Mouse (Mus musculus): ENCODE results near the gene Mvb12a. TPM values are rescaled to one million over a fixed set of nuclear protein-coding genes. Genes with fewer than 3 reads are reported as not detected.

Gene Mvb12a
- polyA plus RNA-seq, 1 experiment from 2014 or later: 82.4 TPM

DNA sequence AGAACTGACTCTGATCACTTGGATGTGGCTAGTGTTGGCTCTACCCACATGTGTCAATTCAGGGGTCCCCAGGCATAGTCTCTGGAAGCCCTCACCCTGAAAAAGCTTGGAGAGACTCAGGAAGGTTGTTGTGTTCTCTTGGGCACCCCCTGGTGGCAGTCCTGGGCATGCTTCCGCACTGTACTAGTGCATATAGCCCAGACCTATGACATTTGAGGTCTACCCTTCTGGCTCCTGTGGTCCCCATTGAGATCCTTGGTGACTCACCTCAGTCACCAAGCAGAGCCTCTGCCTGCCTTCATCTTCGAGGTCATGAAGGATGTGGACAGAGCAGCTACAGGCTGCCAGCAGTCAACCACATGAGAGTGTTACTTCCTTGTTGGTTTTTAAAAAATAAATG is 44.2 kb downstream of the Mvb12a start:
- H3K4me2 ChIP-seq: no peak overlapping the region
- peaks cover 8% of the 10 kb centered on the region for H3K4me1 ChIP-seq
- no peak for ATAC-seq (ENCODE audit: insufficient number of reproducible peaks, insufficient read depth, low FRiP score, low TSS enrichment, low read depth)
- no peak overlapping the region for H3K4me3 ChIP-seq
- H3K9me3 ChIP-seq: no peaks in the 10 kb centered on the region
- H3K27ac ChIP-seq: no peak overlapping the region
- H3K27me3 ChIP-seq: no peaks in the 10 kb centered on the region
- no peak overlapping the region for H3K9ac ChIP-seq
- 80% methylated on average over 2 of the region's 2 CpGs for WGBS
- H3K36me3 ChIP-seq: peaks cover 33% of the 10 kb centered on the region

GRCm38 (mm10) chr8:71588762-71589161 is 46.0 kb downstream of the Mvb12a start:
- Histone ChIP-seq H3K27me3 (no peaks in the 10 kb centered on the region), H3K4me1 (peaks cover 18% of the 10 kb centered on the region), H3K36me3 (peaks cover 32% of the 10 kb centered on the region), H3K9me3 (no peaks in the 10 kb centered on the region), H3K4me2 (no peak overlapping the region), H3K27ac (no peak overlapping the region), H3K9ac (no peak overlapping the region), H3K4me3 (no peak overlapping the region)
- no peak for ATAC-seq (ENCODE audit: insufficient number of reproducible peaks, insufficient read depth, low FRiP score, low TSS enrichment, low read depth)
- 71% methylated on average over 3 of the region's 3 CpGs for WGBS

GRCm38 (mm10) chr8:71591017-71591416 is 48.3 kb downstream of the Mvb12a start:
- H3K27ac ChIP-seq: peak overlapping the region; percentile 97
- H3K4me3 ChIP-seq: peak overlapping the region; percentile 90
- H3K9ac ChIP-seq: peak overlapping the region; percentile 96
- H3K4me1 ChIP-seq: peaks cover 22% of the 10 kb centered on the region
- WGBS: 23% methylated on average over 5 of the region's 5 CpGs
- H3K4me2 ChIP-seq: peak overlapping the region; percentile 82
- no peak for ATAC-seq (ENCODE audit: insufficient number of reproducible peaks, insufficient read depth, low FRiP score, low TSS enrichment, low read depth)
- H3K9me3 ChIP-seq: no peaks in the 10 kb centered on the region
- H3K27me3 ChIP-seq: no peaks in the 10 kb centered on the region
- H3K36me3 ChIP-seq: peaks cover 19% of the 10 kb centered on the region

DNA sequence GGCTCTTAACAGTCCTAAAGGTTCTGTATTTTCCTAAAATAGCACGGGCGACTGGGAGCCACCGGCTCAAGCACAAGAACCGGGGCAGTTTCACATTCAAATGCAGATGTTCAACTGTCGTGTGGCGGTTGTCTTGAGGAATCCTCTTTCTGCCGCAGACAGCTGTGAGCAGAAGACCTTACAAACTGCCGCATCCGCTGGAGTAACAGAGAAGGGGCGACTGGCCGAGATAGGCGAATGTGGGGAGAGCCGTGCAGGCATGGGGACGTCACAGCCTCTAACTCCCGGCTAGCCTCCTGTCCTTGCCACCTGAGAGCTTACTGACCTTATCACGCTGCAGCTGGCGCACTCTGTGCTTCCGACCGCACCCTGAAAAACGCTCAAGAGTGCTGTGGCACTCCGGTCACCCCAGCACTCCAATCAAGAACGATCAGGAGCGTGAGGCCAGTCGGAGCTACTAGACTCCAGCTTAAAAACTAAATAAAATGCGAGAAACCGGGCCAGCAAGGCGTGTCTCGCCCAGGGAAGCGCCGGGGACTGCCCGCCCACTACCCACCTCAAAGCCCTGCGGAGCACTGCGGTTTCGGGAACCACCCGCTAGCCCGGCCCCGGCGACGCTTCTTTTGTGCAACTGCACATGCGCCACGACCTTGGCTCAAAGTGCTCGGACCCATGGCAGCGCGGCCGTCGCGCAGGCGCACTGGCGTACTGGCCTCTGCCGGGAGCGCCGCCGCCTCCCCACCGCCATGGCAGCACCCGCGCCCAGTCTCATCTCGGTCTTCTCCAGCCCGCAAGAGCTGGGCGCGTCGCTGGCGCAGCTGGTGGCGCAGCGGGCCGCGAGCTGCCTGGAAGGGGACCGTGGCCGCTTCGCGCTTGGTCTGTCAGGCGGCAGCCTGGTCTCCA is 49.0 kb downstream of the Mvb12a start, which contains the start of gene Pgls:
Pgls (plus strand) TSS at position 706 of the 903 bp plus-strand sequence.
- Histone ChIP-seq H3K4me3 (peak within 1 kb of the TSS; percentile 90), H3K36me3 (peaks cover 14% of the 10 kb centered on the region), H3K4me1 (peaks cover 30% of the 10 kb centered on the region), H3K27ac (peak within 1 kb of the TSS; percentile 97), H3K27me3 (no peaks in the 10 kb centered on the region), H3K4me2 (peak within 1 kb of the TSS; percentile 82), H3K9ac (peak within 1 kb of the TSS; percentile 96), H3K9me3 (no peaks in the 10 kb centered on the region)
- WGBS: under 1% methylated on average over 69 of the region's 71 CpGs
- ATAC-seq (ENCODE audit: insufficient number of reproducible peaks, insufficient read depth, low FRiP score, low TSS enrichment, low read depth): peak; percentile 82

DNA sequence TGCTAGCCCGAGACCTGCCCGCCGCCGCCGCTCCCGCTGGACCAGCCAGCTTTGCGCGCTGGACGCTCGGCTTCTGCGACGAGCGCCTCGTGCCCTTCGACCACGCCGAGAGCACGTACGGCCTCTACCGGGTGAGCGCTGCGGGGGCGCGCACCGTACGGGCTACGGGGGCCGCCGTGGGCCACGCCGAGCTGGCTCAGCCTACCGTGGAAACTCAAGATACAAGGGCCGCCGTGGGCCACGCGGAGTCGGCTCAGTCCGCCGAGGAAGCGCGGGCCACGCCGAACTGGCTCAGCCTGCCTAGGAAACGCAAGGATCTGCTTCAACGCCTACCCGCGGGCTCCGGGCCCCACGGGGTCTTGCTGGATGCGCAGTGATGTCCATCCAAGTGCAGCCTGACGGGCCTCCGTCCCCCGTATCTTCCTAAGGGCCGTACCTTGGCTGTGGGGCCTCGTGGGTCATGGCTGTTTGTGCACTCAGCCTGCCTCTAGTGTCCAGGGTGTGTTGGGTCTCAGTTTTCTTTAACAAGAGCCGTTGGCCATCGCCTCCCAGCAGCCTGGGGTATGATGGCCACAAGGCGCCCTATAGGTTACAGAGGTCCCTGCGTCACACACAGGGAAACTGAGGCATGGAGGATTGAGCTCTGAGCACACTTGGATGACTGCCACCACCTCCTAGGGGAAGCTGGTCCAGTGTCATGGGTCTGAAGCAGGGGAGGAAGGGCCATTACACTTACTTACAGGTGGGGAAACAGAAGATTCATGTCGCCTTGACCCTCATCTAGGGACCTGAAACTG is 49.9 kb downstream of the Mvb12a start:
- Histone ChIP-seq H3K9ac (peak overlapping the region; percentile 96), H3K9me3 (no peaks in the 10 kb centered on the region), H3K4me1 (peaks cover 30% of the 10 kb centered on the region), H3K27me3 (no peaks in the 10 kb centered on the region), H3K4me3 (peak overlapping the region; percentile 90), H3K36me3 (peaks cover 7% of the 10 kb centered on the region; the same call in 1 of the 2 replicates), H3K4me2 (peak overlapping the region; percentile 82), H3K27ac (peak overlapping the region; percentile 97)
- 4% methylated on average over 60 of the region's 60 CpGs for WGBS
- ATAC-seq (ENCODE audit: insufficient number of reproducible peaks, insufficient read depth, low FRiP score, low TSS enrichment, low read depth): peak; percentile 62

GRCm38 (mm10) chr8:71593556-71594323 is 51.0 kb downstream of the Mvb12a start:
- Histone ChIP-seq H3K27me3 (no peaks in the 10 kb centered on the region), H3K9me3 (no peaks in the 10 kb centered on the region), H3K36me3 (peaks cover 7% of the 10 kb centered on the region; the same call in 1 of the 2 replicates), H3K27ac (no peak overlapping the region), H3K9ac (0 out of 2 replicates have a peak overlapping the region, but pooled peaks have one; percentile 96), H3K4me2 (peak overlapping the region; percentile 82; the same call in 1 of the 2 replicates), H3K4me1 (peaks cover 30% of the 10 kb centered on the region), H3K4me3 (no peak overlapping the region)
- WGBS: 93% methylated on average over 8 of the region's 8 CpGs
- ATAC-seq (ENCODE audit: insufficient number of reproducible peaks, insufficient read depth, low FRiP score, low TSS enrichment, low read depth): no peak

GRCm38 (mm10) chr8:71594324-71594722 is 51.6 kb downstream of the Mvb12a start:
- H3K9ac ChIP-seq: 0 out of 2 replicates have a peak overlapping the region, but pooled peaks have one; percentile 12
- no peak for ATAC-seq (ENCODE audit: insufficient number of reproducible peaks, insufficient read depth, low FRiP score, low TSS enrichment, low read depth)
- no peaks in the 10 kb centered on the region for H3K27me3 ChIP-seq
- H3K27ac ChIP-seq: no peak overlapping the region
- peaks cover 7% of the 10 kb centered on the region; the same call in 1 of the 2 replicates for H3K36me3 ChIP-seq
- WGBS: 90% methylated on average over 4 of the region's 4 CpGs
- H3K4me2 ChIP-seq: no peak overlapping the region
- H3K4me3 ChIP-seq: no peak overlapping the region
- no peaks in the 10 kb centered on the region for H3K9me3 ChIP-seq
- H3K4me1 ChIP-seq: peaks cover 30% of the 10 kb centered on the region

DNA sequence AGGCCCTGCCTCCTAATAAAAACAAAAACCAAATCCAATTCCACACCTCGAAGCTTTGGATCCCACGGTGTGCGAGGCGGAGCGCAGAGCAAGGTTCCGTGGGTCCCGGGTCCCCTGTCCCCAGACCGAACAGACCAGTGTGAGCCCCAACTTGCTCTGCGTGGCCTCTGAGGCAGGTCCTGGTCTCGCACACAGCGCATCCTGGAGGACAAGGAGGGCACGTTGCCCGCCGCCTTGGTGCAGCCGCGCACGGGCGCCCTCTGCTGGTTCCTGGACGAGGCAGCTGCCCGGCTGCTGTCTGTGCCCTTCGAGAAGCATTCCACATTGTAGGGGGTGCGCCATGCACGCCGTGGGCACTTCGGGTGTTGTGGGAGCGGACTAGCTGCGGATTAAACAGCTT is 53.1 kb downstream of the Mvb12a start:
- peak overlapping the region; percentile 31 for H3K4me2 ChIP-seq
- 0 out of 2 replicates have a peak overlapping the region, but pooled peaks have one; percentile 27 for H3K9ac ChIP-seq
- no peak overlapping the region for H3K27ac ChIP-seq
- peaks cover 11% of the 10 kb centered on the region for H3K27me3 ChIP-seq
- H3K4me1 ChIP-seq: peaks cover 29% of the 10 kb centered on the region
- peaks cover 16% of the 10 kb centered on the region for H3K36me3 ChIP-seq
- WGBS: 9% methylated on average over 27 of the region's 27 CpGs
- ATAC-seq (ENCODE audit: insufficient number of reproducible peaks, insufficient read depth, low FRiP score, low TSS enrichment, low read depth): no peak
- no peak overlapping the region for H3K4me3 ChIP-seq
- H3K9me3 ChIP-seq: no peaks in the 10 kb centered on the region

DNA sequence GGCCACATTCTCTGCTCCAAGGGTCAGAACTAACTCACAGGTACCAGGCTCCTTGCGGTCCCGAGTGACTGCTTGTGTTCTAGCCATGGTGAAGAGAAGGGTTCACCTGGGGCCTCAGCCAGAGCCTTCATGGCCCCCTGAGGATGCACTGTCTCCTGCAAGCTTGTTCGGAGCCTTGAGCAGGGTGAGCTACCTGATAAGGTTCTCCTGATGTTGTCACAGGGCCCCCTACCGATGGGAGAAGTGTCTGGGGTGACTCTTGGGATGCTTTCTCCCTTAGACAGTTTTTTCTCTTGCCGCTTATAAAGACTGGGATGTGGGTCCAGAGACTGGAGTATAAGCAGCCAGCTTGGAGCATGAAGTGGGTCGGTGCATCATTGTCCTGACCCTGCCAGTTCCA is 53.7 kb downstream of the Mvb12a start:
- Histone ChIP-seq H3K27ac (no peak overlapping the region), H3K9ac (0 out of 2 replicates have a peak overlapping the region, but pooled peaks have one; percentile 27), H3K4me2 (peak overlapping the region; percentile 31), H3K4me1 (peaks cover 23% of the 10 kb centered on the region), H3K36me3 (peaks cover 16% of the 10 kb centered on the region), H3K9me3 (no peaks in the 10 kb centered on the region), H3K4me3 (no peak overlapping the region), H3K27me3 (peaks cover 14% of the 10 kb centered on the region)
- no peak for ATAC-seq (ENCODE audit: insufficient number of reproducible peaks, insufficient read depth, low FRiP score, low TSS enrichment, low read depth)
- 53% methylated on average over 6 of the region's 6 CpGs for WGBS

DNA sequence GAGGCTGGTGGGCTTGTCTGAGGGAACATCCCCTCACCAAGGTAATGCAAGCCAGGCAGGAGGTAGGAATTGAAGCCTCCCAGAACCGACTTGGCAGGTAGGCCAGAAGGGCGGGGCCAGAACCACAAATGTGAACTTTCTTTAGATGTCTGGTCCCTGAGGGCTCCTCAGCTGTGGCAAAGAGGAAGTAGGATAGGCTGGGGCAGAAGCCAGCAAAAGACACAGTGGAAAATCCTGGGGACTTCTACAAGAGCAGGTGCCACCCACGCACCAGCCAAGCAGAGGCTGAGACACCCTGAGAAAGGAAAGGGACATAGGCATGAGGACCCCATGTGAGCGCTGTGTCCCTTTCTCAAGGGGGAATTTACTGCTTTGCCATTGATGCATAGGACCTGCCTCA is 54.1 kb downstream of the Mvb12a start:
- H3K36me3 ChIP-seq: peaks cover 16% of the 10 kb centered on the region
- peaks cover 18% of the 10 kb centered on the region for H3K27me3 ChIP-seq
- no peak for ATAC-seq (ENCODE audit: insufficient number of reproducible peaks, insufficient read depth, low FRiP score, low TSS enrichment, low read depth)
- no peaks in the 10 kb centered on the region for H3K9me3 ChIP-seq
- 75% methylated on average over 4 of the region's 4 CpGs for WGBS
- no peak overlapping the region for H3K27ac ChIP-seq
- no peak overlapping the region for H3K4me2 ChIP-seq
- H3K4me1 ChIP-seq: peaks cover 25% of the 10 kb centered on the region
- no peak overlapping the region for H3K9ac ChIP-seq
- H3K4me3 ChIP-seq: no peak overlapping the region

DNA sequence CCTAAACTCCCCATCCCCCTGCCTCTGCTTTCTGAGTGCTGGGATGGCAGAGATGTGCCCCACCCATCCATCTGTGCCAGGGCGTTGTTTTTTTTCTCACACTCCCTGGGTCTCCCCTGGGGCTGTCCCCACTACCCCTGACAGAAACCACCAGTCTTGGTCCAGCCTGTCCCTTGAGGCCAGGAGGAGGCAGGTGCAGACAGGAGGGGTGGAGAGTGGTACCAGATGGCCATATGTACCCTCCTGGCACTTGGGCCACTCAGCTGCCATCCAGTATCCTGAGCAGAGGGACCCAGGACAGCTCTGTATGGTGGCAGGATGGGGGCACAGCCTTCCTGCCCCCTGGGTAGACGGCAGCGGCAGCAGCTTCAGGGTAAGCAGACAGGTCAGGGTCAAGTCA is 54.7 kb downstream of the Mvb12a start, which contains the start of gene Fam129c:
Fam129c (plus strand) TSS at position 198 of the 400 bp plus-strand sequence.
- Histone ChIP-seq H3K4me1 (peaks cover 32% of the 10 kb centered on the region), H3K9ac (no peak within 1 kb of the TSS), H3K4me3 (no peak within 1 kb of the TSS), H3K9me3 (no peaks in the 10 kb centered on the region), H3K27me3 (peaks cover 25% of the 10 kb centered on the region), H3K27ac (no peak within 1 kb of the TSS), H3K36me3 (peaks cover 16% of the 10 kb centered on the region), H3K4me2 (no peak within 1 kb of the TSS)
- ATAC-seq (ENCODE audit: insufficient number of reproducible peaks, insufficient read depth, low FRiP score, low TSS enrichment, low read depth): no peak
- WGBS: 86% methylated on average over 3 of the region's 3 CpGs

Data from embryonic facial prominence, embryonic 13.5 days (tissue).